Mouse (Mus musculus) CH12.LX (cell line): ENCODE measurements at regions not wholly inside any gene's neighbourhood (a gene's known extent, or its start where the extent isn't known, plus 50 kb on each side); places are given as distances from the start of the nearest gene placed in this dataset.

Experiments
- CHD2 ChIP-seq: IDR thresholded peaks from 2 replicates; pipeline ENCODE4 v1.6.1; 2011; ENCODE audit warnings: low read length, improper control_type of control experiment
- CTCF ChIP-seq, 2 experiments: IDR thresholded peaks in 1 of 2; conservative IDR thresholded peaks in 1 of 2; 2 replicates each; pipeline ENCODE4 v1.5.1; 2011 to 2012; ENCODE audit warnings: low read depth in 2 of 2, low read length in 2 of 2, improper control_type of control experiment in 1 of 2, inconsistent platforms in 1 of 2, mild to moderate bottlenecking in 1 of 2, moderate library complexity in 1 of 2
- ELF1 ChIP-seq: IDR thresholded peaks from 2 replicates; pipeline ENCODE4 v1.6.1; 2014; ENCODE audit warnings: low read depth, mild to moderate bottlenecking, inconsistent platforms, low read length, improper control_type of control experiment
- HCFC1 ChIP-seq: IDR thresholded peaks from 2 replicates; pipeline ENCODE4 v1.6.1; 2012; ENCODE audit warnings: low read depth, mild to moderate bottlenecking, inconsistent platforms, low read length, improper control_type of control experiment
- KAT2A ChIP-seq: IDR thresholded peaks from 2 replicates; pipeline ENCODE4 v1.6.1; 2012; ENCODE audit warnings: low read length, improper control_type of control experiment, inconsistent platforms; ENCODE audit not compliant: insufficient replicate concordance
- MAX ChIP-seq: IDR thresholded peaks from 2 replicates; pipeline ENCODE4 v1.6.1; 2011; ENCODE audit warnings: low read length, improper control_type of control experiment
- MEF2A ChIP-seq: IDR thresholded peaks from 2 replicates; pipeline ENCODE4 v1.6.1; 2014; ENCODE audit warnings: low read depth, mild to moderate bottlenecking, inconsistent platforms, low read length, improper control_type of control experiment, borderline replicate concordance
- MYC ChIP-seq: IDR thresholded peaks from 2 replicates; pipeline ENCODE4 v1.6.1; 2011; ENCODE audit warnings: low read depth, mild to moderate bottlenecking, improper control_type of control experiment, low read length
- PAX5 ChIP-seq: IDR thresholded peaks from 2 replicates; pipeline ENCODE4 v1.6.1; 2012; ENCODE audit warnings: low read length, inconsistent platforms, mixed read lengths
- POLR2A ChIP-seq: IDR thresholded peaks from 2 replicates; pipeline ENCODE4 v1.6.1; 2011; ENCODE audit warnings: low read depth, mild to moderate bottlenecking, improper control_type of control experiment, low read length
- TCF12 ChIP-seq: IDR thresholded peaks from 2 replicates; pipeline ENCODE4 v1.6.1; 2014; ENCODE audit warnings: low read depth, mild to moderate bottlenecking, inconsistent platforms, low read length, improper control_type of control experiment
- ZNF384 ChIP-seq: IDR thresholded peaks from 2 replicates; pipeline ENCODE4 v1.6.1; 2012; ENCODE audit warnings: low read depth, low read length, improper control_type of control experiment, inconsistent platforms

DNA sequence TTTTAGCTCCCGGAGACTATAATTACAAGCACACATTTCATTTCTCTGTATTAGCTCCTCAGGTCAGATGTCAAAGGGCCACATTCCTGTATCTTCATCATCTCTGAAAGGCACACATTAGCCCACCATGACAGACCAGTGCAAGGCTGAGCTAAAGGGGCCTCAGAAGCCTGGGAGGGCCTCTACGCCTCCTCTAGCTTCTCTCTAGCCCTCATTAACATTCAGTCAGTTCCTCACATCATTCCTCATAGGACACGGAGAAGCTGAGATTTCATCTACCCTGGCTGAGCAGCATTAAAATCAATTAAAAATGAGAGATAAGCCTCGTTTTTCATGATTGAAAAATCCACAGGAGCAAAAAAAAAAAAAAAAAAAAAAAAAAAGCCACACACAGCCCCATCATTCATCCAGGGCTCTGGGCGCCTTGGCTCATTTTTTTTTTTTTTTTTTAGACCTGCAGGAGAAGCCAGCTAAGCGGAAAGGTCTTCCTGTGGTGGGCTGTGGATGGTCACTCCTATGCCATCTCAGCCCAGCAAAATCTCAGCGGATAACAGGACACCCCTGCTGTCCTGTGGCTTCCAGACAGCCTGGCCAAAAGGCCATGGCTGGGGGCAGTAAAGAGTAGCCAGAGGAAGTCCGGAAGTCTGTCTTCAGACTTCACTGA, 82.5 kb downstream of the Rhob start:
- no peak for TF ChIP-seq MAX
- TF ChIP-seq MYC = no peak
- TF ChIP-seq ZNF384 = 0 out of 2 replicates have a peak, but pooled peaks have one; percentile 13
- no peak for TF ChIP-seq CHD2
- TF ChIP-seq POLR2A = no peak
- TF ChIP-seq ELF1 = no peak
- no peak for TF ChIP-seq MEF2A
- no peak for TF ChIP-seq KAT2A
- no peak for TF ChIP-seq PAX5
- no peak for TF ChIP-seq TCF12
- TF ChIP-seq HCFC1 = no peak
- TF ChIP-seq CTCF (conservative IDR thresholded peaks at IDR 0.05 in 1 of 2, IDR thresholded peaks at IDR 0.05 in 1 of 2; ENCODE audit: low read depth in 2 of 2, low read length in 2 of 2) = no peak
